8 mouse cellular contexts compared by ENCODE assay signal in the genomic region with DNA sequence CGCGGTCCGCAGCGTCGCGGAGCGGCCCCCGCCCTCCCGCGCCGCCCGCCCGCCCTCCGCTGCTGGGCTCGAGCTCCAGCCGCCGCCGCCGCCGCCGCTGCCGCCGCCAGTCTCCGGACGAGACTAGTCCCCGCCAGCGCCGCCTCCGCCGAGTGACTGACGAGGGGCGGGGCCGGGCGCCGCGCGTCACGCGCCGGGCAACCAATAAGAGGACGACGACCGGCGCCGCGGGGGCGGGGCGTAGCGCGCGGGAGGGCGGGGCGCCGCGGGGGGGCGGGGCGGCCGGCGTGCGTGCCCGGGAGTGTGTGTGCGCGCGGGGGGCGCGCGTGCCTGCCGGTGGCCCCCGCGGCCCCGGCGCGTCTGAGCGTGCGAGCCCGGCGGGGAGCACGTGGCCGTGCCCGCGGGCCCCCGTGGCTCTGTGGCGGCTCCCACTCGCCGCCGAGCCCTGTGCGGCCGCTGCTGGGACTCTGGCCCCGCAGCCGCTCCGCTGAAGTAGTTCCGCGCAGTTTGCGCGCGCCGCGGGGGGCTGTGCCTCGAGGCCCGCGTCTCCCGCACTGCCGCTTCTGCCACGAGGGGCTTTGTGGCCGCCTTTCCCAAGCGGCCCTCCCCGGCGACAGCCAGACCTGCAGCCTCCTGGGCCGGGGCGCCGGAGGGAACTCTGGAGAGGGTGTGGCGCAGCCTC. TPM values are rescaled to one million over a fixed set of nuclear protein-coding genes. Genes with fewer than 3 reads are reported as not detected.
A peak's percentile ranks its signal among the peaks of the same experiment; 100 is the strongest.
DNase-seq lines count a peak whose midpoint lies in the region; ATAC-seq and TF ChIP-seq lines count a peak whose summit lies in the region.

A gene (minus strand): TSS at position 152 of the 682 bp plus-strand sequence.

- H3K36me3 ChIP-seq in hindbrain, embryonic 16.5 days (ENCODE audit: control insufficient read depth, insufficient read depth, low read length), result no peaks in the 10 kb centered on the region

- H3K9ac ChIP-seq in hindbrain, embryonic 16.5 days (ENCODE audit: low read depth, low read length), result peak within 1 kb of the TSS; percentile 93

- H3K27ac ChIP-seq in gastrocnemius, adult 2 months, result peak within 1 kb of the TSS; percentile 93
- peak within 1 kb of the TSS; percentile 98 for H3K27ac ChIP-seq in hindbrain, embryonic 16.5 days (ENCODE audit: low read depth, low read length)

- ATAC-seq in activated CD4-positive, CD25-positive, alpha-beta regulatory T cell, adult 4 months, result peak; percentile 82
- ATAC-seq in common myeloid progenitor, adult 5-6 weeks (replicated peaks; ENCODE audit: low read depth, poor library complexity, severe bottlenecking), result peak; percentile 71
- peak; percentile 97 for ATAC-seq in hindbrain, embryonic 16.5 days

- peaks cover 21% of the 10 kb centered on the region for H3K4me1 ChIP-seq in hindbrain, embryonic 16.5 days (ENCODE audit: control insufficient read depth, insufficient read depth, low read depth, low read length)

- WGBS in hindbrain, embryonic 16.5 days, result under 1% methylated on average over 26 of the region's 112 CpGs

- H3K4me3 ChIP-seq in gastrocnemius, adult 2 months, result peak within 1 kb of the TSS; percentile 92
- peak within 1 kb of the TSS; percentile 75 for H3K4me3 ChIP-seq in hindbrain, embryonic 16.5 days (ENCODE audit: low read length)

- DNase-seq in gastrocnemius, adult 2 months, result peak; percentile 97
- peak; percentile 90 to 96 for DNase-seq in left cerebral cortex, adult 18-20 months (ENCODE audit: low spot score in 2 of 2)
- DNase-seq in lung, postnatal 4 days, result peak; percentile 94 to 97
- peak; percentile 96 for DNase-seq in retina, postnatal 1 day
- peak; percentile 97 for DNase-seq in thymus, postnatal 4 days

- TF ChIP-seq CTCF in gastrocnemius, adult 2 months (IDR thresholded peaks at IDR 0.05), result no peak

- intact Hi-C loops in gastrocnemius, adult 2 months (cut with DNase I), result loop anchor here (2.0 to 10.0 kb wide), 4 partner anchors 125 to 383 kb away; no protein-coding TSS in a partner anchor

- peak within 1 kb of the TSS; percentile 99 for H3K4me2 ChIP-seq in hindbrain, embryonic 16.5 days (ENCODE audit: low read length)

- H3K27me3 ChIP-seq in hindbrain, embryonic 16.5 days (replicated peaks; ENCODE audit: control insufficient read depth, insufficient read depth, low read length), result peaks cover 7% of the 10 kb centered on the region

- no peaks in the 10 kb centered on the region for H3K9me3 ChIP-seq in hindbrain, embryonic 16.5 days (ENCODE audit: control insufficient read depth, low read length)

RNA-seq across cellular contexts. Expression of the gene that starts here (rescaled TPM):
- polyA plus RNA-seq in activated CD4-positive, CD25-positive, alpha-beta regulatory T cell, adult 4 months (2017; shearing (Covaris generic)), result 1 to 10 TPM; 8.2 to 8.4 TPM
- total RNA-seq in common myeloid progenitor, adult 5-6 weeks (2017), result 25.3 and 56.1 TPM in 2 replicates
- total RNA-seq in gastrocnemius, adult 2 months (2021), result 1 to 10 TPM; 4.5 to 8.8 TPM
- polyA plus RNA-seq in hindbrain, embryonic 16.5 days (2015; fragmentation: Nextera tagmentation; extraction: Ambion mirVana), result 14.2 and 17.3 TPM in 2 replicates
- 10 to 100 TPM; 48.7 to 59.4 TPM for total RNA-seq in left cerebral cortex, adult 18-20 months (2021)

Comparison
In these comparisons a context has a peak if more than half of its experiments do, and no peak if none do; other contexts are left out.
1. Peak in every context shown above with its lines: DNase-seq, ATAC-seq, H3K4me3 ChIP-seq and H3K27ac ChIP-seq.